Mouse (Mus musculus) embryonic fibroblast, embryonic 13.5 days (primary cell): ENCODE data around the gene Mcm5.

ENCODE experiments used
- CTCF ChIP-seq: IDR thresholded peaks from 2 replicates; pipeline ENCODE4 v1.5.1; 2011; ENCODE audit warnings: mild to moderate bottlenecking, control low read depth, low read length, moderate library complexity, borderline replicate concordance; ENCODE audit not compliant: insufficient read depth
- POLR2A ChIP-seq: IDR thresholded peaks from 2 replicates; pipeline ENCODE4 v1.6.1; 2011; ENCODE audit warnings: low read depth, mild to moderate bottlenecking, control low read depth, low read length, moderate library complexity

- TF ChIP-seq CTCF (no peak), POLR2A (no peak)
These were observed 41.7 kb downstream of the Mcm5 start for GRCm38 (mm10) chr8:75150911-75151610.
